8 mouse cellular contexts compared by ENCODE assay signal in the genomic region with DNA sequence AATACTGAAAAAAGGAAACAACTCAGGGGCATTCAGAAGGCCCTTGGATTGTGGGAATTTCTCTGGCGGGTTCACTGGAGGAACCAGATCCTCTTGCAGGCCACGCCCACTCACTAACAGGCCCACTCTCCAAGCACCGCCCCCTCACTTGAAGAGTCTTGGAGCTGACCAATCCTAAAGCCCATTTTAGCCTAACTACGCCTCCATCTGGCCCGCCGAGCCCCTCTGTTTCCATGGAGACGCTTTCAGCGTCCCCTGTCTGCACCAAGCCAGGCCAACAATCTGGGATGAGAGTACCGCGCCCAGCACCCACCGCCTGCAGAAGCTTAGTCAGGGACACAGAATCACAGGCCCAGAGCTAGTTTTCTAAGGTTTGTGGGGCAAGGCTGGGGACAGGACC. TPM values are rescaled to one million over a fixed set of nuclear protein-coding genes. Genes with fewer than 3 reads are reported as not detected.
A peak's percentile ranks its signal among the peaks of the same experiment; 100 is the strongest.
DNase-seq lines count a peak whose midpoint lies in the region; ATAC-seq and TF ChIP-seq lines count a peak whose summit lies in the region.

Gene Ttc29, plus strand, starts transcription at position 224 of the 400 bp plus-strand sequence.

- H3K36me3 ChIP-seq in kidney, adult 2 months (ENCODE audit: control insufficient read depth, insufficient read depth, low read length): no peaks in the 10 kb centered on the region
- H3K36me3 ChIP-seq in liver, embryonic 12.5 days: no peaks in the 10 kb centered on the region
- no peaks in the 10 kb centered on the region for H3K36me3 ChIP-seq in neural tube, embryonic 14.5 days (ENCODE audit: control insufficient read depth, insufficient read depth, low read length)

- WGBS in kidney, adult 2 months: 9% methylated on average over 11 of the region's 11 CpGs
- WGBS in liver, embryonic 12.5 days (ENCODE audit: insufficient replicate concordance): 4% methylated on average over 11 of the region's 11 CpGs
- 2% methylated on average over 11 of the region's 11 CpGs for WGBS in neural tube, embryonic 14.5 days

- no peak for TF ChIP-seq CTCF in kidney, adult 2 months (conservative IDR thresholded peaks at IDR 0.05; ENCODE audit: insufficient read depth, insufficient read length, low read depth, low read length)

- no peaks in the 10 kb centered on the region for H3K9me3 ChIP-seq in liver, embryonic 12.5 days (replicated peaks)
- H3K9me3 ChIP-seq in neural tube, embryonic 14.5 days (ENCODE audit: control insufficient read depth, low read length): no peaks in the 10 kb centered on the region

- TF ChIP-seq POLR2A in kidney, adult 2 months (IDR thresholded peaks at IDR 0.05; ENCODE audit: low read depth, low read length): no peak

- H3K4me1 ChIP-seq in kidney, adult 2 months (ENCODE audit: control insufficient read depth, insufficient read depth, low read length): no peaks in the 10 kb centered on the region
- no peaks in the 10 kb centered on the region for H3K4me1 ChIP-seq in liver, embryonic 12.5 days
- no peaks in the 10 kb centered on the region for H3K4me1 ChIP-seq in neural tube, embryonic 14.5 days (ENCODE audit: control insufficient read depth, insufficient read depth, low read length)

- peak; percentile 2 for DNase-seq in kidney, adult 2 months
- DNase-seq in kidney, adult 18-20 months: no peak
- DNase-seq in frontal cortex, adult 2 months (ENCODE audit: extremely low spot score in 1 of 2, low spot score in 1 of 2): peak; percentile 3 to 44
- peak; percentile 46 for DNase-seq in kidney, postnatal 14 days
- no peak for DNase-seq in thymus, postnatal 25 days
- no peak for DNase-seq in spleen, postnatal 4 days (ENCODE audit: low spot score in 2 of 2)

- H3K27ac ChIP-seq in kidney, adult 2 months (ENCODE audit: insufficient read depth, low read depth, low read length): no peak within 1 kb of the TSS
- no peak within 1 kb of the TSS for H3K27ac ChIP-seq in liver, embryonic 12.5 days
- H3K27ac ChIP-seq in neural tube, embryonic 14.5 days (ENCODE audit: low read depth, low read length): no peak within 1 kb of the TSS

- H3K9ac ChIP-seq in liver, embryonic 12.5 days: no peak within 1 kb of the TSS
- no peak within 1 kb of the TSS for H3K9ac ChIP-seq in neural tube, embryonic 14.5 days (replicated peaks; ENCODE audit: low read depth, low read length)

- peak; percentile 44; the same call in 1 of the 2 replicates for ATAC-seq in liver, embryonic 12.5 days
- peak; percentile 95 for ATAC-seq in neural tube, embryonic 14.5 days (ENCODE audit: low read depth)

- 0 out of 2 replicates have a peak within 1 kb of the TSS, but pooled peaks have one; percentile 11 for H3K4me2 ChIP-seq in liver, embryonic 12.5 days
- no peak within 1 kb of the TSS for H3K4me2 ChIP-seq in neural tube, embryonic 14.5 days (ENCODE audit: low read depth, low read length)

- H3K27me3 ChIP-seq in kidney, adult 2 months (replicated peaks; ENCODE audit: control insufficient read depth, insufficient read depth, low read length): no peaks in the 10 kb centered on the region
- 0 out of 2 replicates have a peak, but pooled peaks cover 4% of the 10 kb centered on the region for H3K27me3 ChIP-seq in liver, embryonic 12.5 days (replicated peaks)
- H3K27me3 ChIP-seq in neural tube, embryonic 14.5 days (ENCODE audit: control insufficient read depth, insufficient read depth, low read length): no peaks in the 10 kb centered on the region

- no peak within 1 kb of the TSS for H3K4me3 ChIP-seq in kidney, adult 2 months (ENCODE audit: insufficient read depth, low read depth, low read length)
- H3K4me3 ChIP-seq in liver, embryonic 12.5 days: no peak within 1 kb of the TSS
- no peak within 1 kb of the TSS for H3K4me3 ChIP-seq in neural tube, embryonic 14.5 days (ENCODE audit: low read depth, low read length)

RNA-seq across cellular contexts. Expression of gene Ttc29, which starts in this region (rescaled TPM):
- polyA plus RNA-seq in kidney, adult 2 months (2012; rRNA removed): 0.05 TPM in 1 of 2 replicates, not detected in the other
- polyA plus RNA-seq in frontal cortex, adult 2 months (2012; rRNA removed): 0.06 and 0.10 TPM in 2 replicates
- polyA plus RNA-seq in liver, embryonic 12.5 days (2016; fragmentation: Nextera tagmentation; extraction: Ambion mirVana): not detected in 2 replicates
- 0.58 and 0.63 TPM in 2 replicates for polyA plus RNA-seq in neural tube, embryonic 14.5 days (2014; fragmentation: Nextera tagmentation; extraction: Ambion mirVana)

Comparison
In these comparisons a context has a peak if more than half of its experiments do, and no peak if none do; other contexts are left out.
1. Peak in DNase-seq in kidney, adult 2 months; RNA of the gene not detected or under 1 TPM.
2. Peak in DNase-seq in frontal cortex, adult 2 months; RNA of the gene not detected or under 1 TPM.
3. Peak in ATAC-seq and H3K4me2 ChIP-seq in liver, embryonic 12.5 days; RNA of the gene not detected or under 1 TPM.
4. Peak in ATAC-seq in neural tube, embryonic 14.5 days; RNA of the gene not detected or under 1 TPM.